Mouse (Mus musculus) stomach, postnatal 0 days (tissue): ENCODE measurements around the gene Pitpnm1.

Source experiments
- CTCF ChIP-seq: IDR thresholded peaks from 2 replicates; pipeline ENCODE4 v1.5.1; 2016; ENCODE audit warnings: antibody characterized with exemption, low read depth, mild to moderate bottlenecking, moderate library complexity
- EP300 ChIP-seq: optimal IDR thresholded peaks from 2 replicates; pipeline ENCODE3; 2016; ENCODE audit warnings: antibody characterized with exemption

DNA sequence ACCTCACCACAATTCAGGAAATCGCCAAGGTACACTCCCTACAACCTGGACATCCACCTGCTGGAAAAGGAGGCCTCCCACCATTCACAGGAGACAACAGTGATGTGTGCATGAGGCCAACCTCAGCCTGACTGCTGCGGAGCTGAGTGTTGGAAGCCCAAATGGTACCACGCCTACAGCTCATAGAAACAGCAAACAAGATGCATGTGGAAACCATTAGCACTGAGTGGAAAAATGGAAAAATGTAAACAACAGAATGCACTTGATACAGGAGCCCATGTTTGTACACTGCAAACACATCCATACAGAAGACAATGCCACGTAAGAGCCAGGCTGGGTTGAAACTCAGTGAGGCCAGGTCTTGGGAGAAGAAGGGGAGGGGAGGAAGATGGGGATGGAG, 24.6 kb downstream of the Pitpnm1 start:
- no peak for TF ChIP-seq CTCF
- TF ChIP-seq EP300: no peak
